Mouse (Mus musculus) hindbrain, embryonic 16.5 days (tissue): ENCODE results near the gene Gck. TPM values are rescaled to one million over a fixed set of nuclear protein-coding genes. Genes with fewer than 3 reads are reported as not detected.
"Not testable (repeated sequence)": the region's sequence is repeated elsewhere in the genome, so short reads cannot be mapped to it uniquely, and the experiment has no call there.

Experiments used
- ATAC-seq: fragments of 200-750 bp; cut with Nextera tagmentation; 2 replicates; pipeline ENCODE4 v1.8.0; 2017; ENCODE audit warnings: moderate TSS enrichment, moderate library complexity
- H3K27ac ChIP-seq: fragments of 300-500 bp; sonication (generic); 2 replicates; pipeline ENCODE4 v1.5.1; 2014; ENCODE audit warnings: low read depth, mild to moderate bottlenecking, control low read depth, low read length, moderate library complexity
- H3K27me3 ChIP-seq: fragments of 300-500 bp; sonication (generic); replicated peaks from 2 replicates; pipeline ENCODE4 v1.6.1; 2014; ENCODE audit warnings: low read length; ENCODE audit not compliant: control insufficient read depth, insufficient read depth
- H3K36me3 ChIP-seq: fragments of 300-500 bp; sonication (generic); 2 replicates; pipeline ENCODE4 v1.6.1; 2014; ENCODE audit warnings: mild to moderate bottlenecking, low read length, moderate library complexity, mixed read lengths; ENCODE audit not compliant: control insufficient read depth, insufficient read depth
- H3K4me1 ChIP-seq: fragments of 300-500 bp; sonication (generic); 2 replicates; pipeline ENCODE4 v1.6.1; 2014; ENCODE audit warnings: low read depth, low read length; ENCODE audit not compliant: control insufficient read depth, insufficient read depth
- H3K4me2 ChIP-seq: fragments of 300-500 bp; sonication (generic); 2 replicates; pipeline ENCODE4 v1.6.1; 2014; ENCODE audit warnings: mild to moderate bottlenecking, low read length, control low read depth, moderate library complexity
- H3K4me3 ChIP-seq: fragments of 300-500 bp; sonication (generic); 2 replicates; pipeline ENCODE4 v1.5.1; 2014; ENCODE audit warnings: mild to moderate bottlenecking, low read length, control low read depth, moderate library complexity
- H3K9ac ChIP-seq: fragments of 300-500 bp; sonication (generic); 2 replicates; pipeline ENCODE4 v1.6.1; 2014; ENCODE audit warnings: low read depth, mild to moderate bottlenecking, control low read depth, low read length, moderate library complexity
- H3K9me3 ChIP-seq: fragments of 300-500 bp; sonication (generic); 2 replicates; pipeline ENCODE4 v1.6.1; 2014; ENCODE audit warnings: mild to moderate bottlenecking, low read length, moderate library complexity; ENCODE audit not compliant: control insufficient read depth
- WGBS: fragments of 180-500 bp; shearing (Covaris S2); extraction: QIAGEN DNeasy Blood & Tissue Kit; methylation state at CpG from one replicate; pipeline ENCODE4 v1.1.7; 2014; 5-methylcytosine and 5-hydroxymethylcytosine counted together
- polyA plus RNA-seq: library from polyadenylated mRNA; unstranded; fragments of >200 nt; fragmentation: Nextera tagmentation; extraction: Ambion mirVana; gene quantifications from 2 replicates; pipeline ENCODE4 v1.2.1, GENCODE M21; 2015

Gck gene
- polyA plus RNA-seq, 1 experiment from 2014 or later: 6.6 TPM

DNA sequence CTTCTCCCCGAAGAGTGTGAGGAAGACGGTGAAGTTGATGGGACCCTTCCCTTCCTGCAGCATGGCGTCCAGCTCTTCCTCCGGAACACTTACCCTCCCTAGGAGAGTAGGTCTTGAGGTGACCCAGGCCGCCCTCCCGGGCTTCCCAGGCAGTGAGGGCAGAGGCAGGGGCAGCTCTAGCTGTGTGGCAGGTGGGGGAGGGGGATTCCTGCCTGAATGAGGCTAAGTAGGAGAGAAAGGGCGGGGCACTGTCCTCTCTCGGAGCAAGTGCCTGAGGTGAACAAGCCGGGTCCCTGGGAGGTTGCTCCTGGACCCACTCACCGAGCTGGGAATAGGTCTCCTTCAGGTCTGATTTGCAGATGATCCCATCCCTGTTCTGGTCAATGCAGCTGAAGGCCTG is 52.0 kb downstream of the Gck start:
- H3K4me2 ChIP-seq: no peak overlapping the region
- peak overlapping the region; percentile 9; the same call in 1 of the 2 replicates for H3K9ac ChIP-seq
- no peak for ATAC-seq
- H3K9me3 ChIP-seq: no peaks in the 10 kb centered on the region
- peaks cover 3% of the 10 kb centered on the region for H3K27me3 ChIP-seq
- WGBS: 25% methylated on average over 10 of the region's 10 CpGs
- no peak overlapping the region for H3K27ac ChIP-seq
- H3K4me1 ChIP-seq: peaks cover 12% of the 10 kb centered on the region
- H3K4me3 ChIP-seq: no peak overlapping the region
- H3K36me3 ChIP-seq: no peaks in the 10 kb centered on the region

GRCm38 (mm10) chr11:5897230-5897629 is 52.7 kb downstream of the Gck start:
- Histone ChIP-seq H3K36me3 (no peaks in the 10 kb centered on the region), H3K4me3 (no peak overlapping the region), H3K27ac (no peak overlapping the region), H3K9ac (no peak overlapping the region; the same call in 1 of the 2 replicates), H3K4me1 (peaks cover 12% of the 10 kb centered on the region), H3K27me3 (peaks cover 3% of the 10 kb centered on the region), H3K9me3 (no peaks in the 10 kb centered on the region), H3K4me2 (no peak overlapping the region)
- no peak for ATAC-seq
- 12% methylated on average over 13 of the region's 16 CpGs for WGBS

GRCm38 (mm10) chr11:5893807-5894206 is 56.1 kb downstream of the Gck start:
- Histone ChIP-seq H3K4me1 (no peaks in the 10 kb centered on the region), H3K36me3 (no peaks in the 10 kb centered on the region)
- 68% methylated on average over 6 of the region's 6 CpGs for WGBS

GRCm38 (mm10) chr11:5892810-5893368 is 57.0 kb downstream of the Gck start:
- 38% methylated on average over 4 of the region's 4 CpGs for WGBS
- no peak for ATAC-seq
- H3K9ac ChIP-seq: no peak overlapping the region
- H3K9me3 ChIP-seq: no peaks in the 10 kb centered on the region
- peaks cover 2% of the 10 kb centered on the region for H3K27me3 ChIP-seq
- H3K4me3 ChIP-seq: no peak overlapping the region
- no peak overlapping the region for H3K27ac ChIP-seq
- no peaks in the 10 kb centered on the region for H3K4me1 ChIP-seq
- no peaks in the 10 kb centered on the region for H3K36me3 ChIP-seq
- H3K4me2 ChIP-seq: no peak overlapping the region

More at GRCm38 (mm10) chr11:5893807-5894206, 56.1 kb downstream of the Gck start:
- H3K27ac ChIP-seq: no peak overlapping the region
- H3K4me3 ChIP-seq: no peak overlapping the region
- peaks cover 3% of the 10 kb centered on the region for H3K27me3 ChIP-seq
- no peak overlapping the region for H3K9ac ChIP-seq
- no peaks in the 10 kb centered on the region for H3K9me3 ChIP-seq
- no peak for ATAC-seq
- H3K4me2 ChIP-seq: no peak overlapping the region

DNA sequence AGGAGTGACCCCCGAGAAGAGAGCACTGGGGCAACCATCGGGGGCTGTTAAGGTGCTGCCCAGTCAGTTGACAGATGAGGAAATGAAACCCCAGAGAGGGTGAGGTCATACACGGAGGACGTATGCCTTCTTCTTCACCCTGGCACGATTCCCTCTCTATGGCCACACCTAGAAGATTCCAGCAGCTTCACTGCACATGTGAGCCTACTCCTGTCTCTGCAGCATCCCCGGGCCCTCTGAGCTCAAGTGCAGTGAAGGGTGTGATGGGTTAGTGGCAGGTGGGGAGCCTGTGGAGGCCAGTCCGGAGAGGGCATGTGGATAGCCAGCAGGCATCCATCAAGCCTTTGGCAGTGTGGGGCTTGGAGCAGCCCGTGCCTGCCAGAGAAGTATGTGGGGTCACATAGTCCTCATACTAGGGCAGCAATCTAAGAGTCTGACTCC is 57.7 kb downstream of the Gck start:
- no peaks in the 10 kb centered on the region for H3K36me3 ChIP-seq
- WGBS: 53% methylated on average over 8 of the region's 8 CpGs
- H3K9ac ChIP-seq: no peak overlapping the region
- H3K4me2 ChIP-seq: no peak overlapping the region
- H3K4me3 ChIP-seq: no peak overlapping the region
- no peaks in the 10 kb centered on the region for H3K9me3 ChIP-seq
- H3K27me3 ChIP-seq: no peaks in the 10 kb centered on the region
- peak overlapping the region; percentile 9; the same call in 1 of the 2 replicates for H3K27ac ChIP-seq
- peak; percentile 34; the same call in 1 of the 2 replicates for ATAC-seq
- peaks cover 3% of the 10 kb centered on the region for H3K4me1 ChIP-seq

DNA sequence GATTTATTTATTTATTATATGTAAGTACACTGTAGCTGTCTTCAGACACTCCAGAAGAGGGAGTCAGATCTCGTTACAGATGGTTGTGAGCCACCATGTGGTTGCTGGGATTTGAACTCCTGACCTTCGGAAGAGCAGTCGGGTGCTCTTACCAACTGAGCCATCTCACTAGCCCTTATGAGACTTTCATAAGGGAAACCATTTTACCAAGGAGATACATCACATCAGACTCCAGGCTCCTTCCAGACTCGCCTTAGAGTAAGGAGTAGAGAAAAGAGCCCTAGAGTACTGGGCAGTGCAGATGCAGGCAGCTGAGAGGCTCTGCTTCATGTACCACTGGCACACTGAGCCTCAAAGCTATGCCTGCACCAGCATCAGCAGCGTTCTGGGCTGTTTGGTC is 61.3 kb downstream of the Gck start:
- not testable (repeated sequence) for H3K4me3 ChIP-seq, H3K27ac ChIP-seq, ATAC-seq, H3K4me1 ChIP-seq, H3K36me3 ChIP-seq, H3K4me2 ChIP-seq, H3K27me3 ChIP-seq, H3K9ac ChIP-seq, H3K9me3 ChIP-seq
- 68% methylated on average over 5 of the region's 5 CpGs for WGBS

GRCm38 (mm10) chr11:5887250-5887649 is 62.6 kb downstream of the Gck start:
- Histone ChIP-seq H3K27me3 (no peaks in the 10 kb centered on the region), H3K27ac (no peak overlapping the region), H3K36me3 (no peaks in the 10 kb centered on the region), H3K4me2 (no peak overlapping the region), H3K4me3 (no peak overlapping the region), H3K9ac (no peak overlapping the region), H3K4me1 (peaks cover 4% of the 10 kb centered on the region), H3K9me3 (no peaks in the 10 kb centered on the region)
- ATAC-seq: no peak
- WGBS: 18% methylated on average over 5 of the region's 5 CpGs

DNA sequence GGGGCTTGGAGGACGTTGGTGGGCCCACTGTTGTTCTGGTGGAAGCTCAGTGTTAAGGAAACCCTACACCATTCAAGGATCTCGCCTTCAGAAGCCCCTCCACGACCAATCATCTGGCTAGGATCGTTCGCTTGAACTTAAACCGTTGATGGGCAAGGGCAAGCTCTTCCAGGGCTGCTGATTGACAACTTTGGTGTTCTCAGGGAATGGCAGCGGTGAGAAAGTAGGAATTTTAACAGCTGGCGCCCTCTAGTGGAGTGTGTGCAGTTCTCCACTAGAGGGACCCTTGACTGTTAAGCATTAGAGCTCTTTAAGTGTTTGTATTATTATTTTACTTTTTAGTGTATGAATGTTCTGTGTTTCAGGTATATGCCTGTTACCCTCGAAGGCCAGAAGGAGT is 63.7 kb downstream of the Gck start:
- Histone ChIP-seq H3K4me2 (no peak overlapping the region), H3K36me3 (no peaks in the 10 kb centered on the region), H3K9ac (peak overlapping the region; percentile 8; the same call in 1 of the 2 replicates), H3K9me3 (no peaks in the 10 kb centered on the region), H3K27me3 (no peaks in the 10 kb centered on the region), H3K4me1 (peaks cover 4% of the 10 kb centered on the region), H3K27ac (no peak overlapping the region), H3K4me3 (no peak overlapping the region)
- WGBS: 21% methylated on average over 9 of the region's 9 CpGs
- ATAC-seq: no peak

DNA sequence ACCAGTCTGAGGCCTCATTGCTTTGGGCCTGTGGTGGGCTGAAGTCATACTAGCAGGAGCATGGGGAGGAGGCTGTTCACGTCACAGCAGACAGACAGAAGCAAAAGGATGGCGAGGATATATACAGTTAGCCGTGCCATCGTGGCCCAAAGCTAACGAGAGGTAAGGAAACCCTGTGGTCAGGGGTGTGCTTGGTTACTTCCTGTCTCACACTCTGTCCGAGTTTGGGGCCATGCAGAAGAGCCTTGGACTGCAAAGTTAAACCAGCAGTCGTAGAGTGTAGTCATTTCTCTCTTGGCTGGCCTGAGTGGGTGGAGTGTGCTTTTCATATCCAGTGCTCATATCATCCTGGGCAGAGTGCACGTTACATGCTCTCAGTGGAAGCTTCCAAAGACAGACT is 67.4 kb downstream of the Gck start:
- WGBS: 74% methylated on average over 8 of the region's 8 CpGs
- no peaks in the 10 kb centered on the region for H3K27me3 ChIP-seq
- H3K4me1 ChIP-seq: peaks cover 9% of the 10 kb centered on the region
- H3K36me3 ChIP-seq: no peaks in the 10 kb centered on the region
- H3K9me3 ChIP-seq: no peaks in the 10 kb centered on the region
- no peak overlapping the region for H3K27ac ChIP-seq
- no peak overlapping the region for H3K9ac ChIP-seq
- no peak overlapping the region for H3K4me2 ChIP-seq
- no peak for ATAC-seq
- H3K4me3 ChIP-seq: no peak overlapping the region
